Mouse (Mus musculus) left cerebral cortex, adult 2 months (tissue): ENCODE measurements at regions not wholly inside any gene's neighbourhood (a gene's known extent, or its start where the extent isn't known, plus 50 kb on each side); places are given as distances from the start of the nearest gene placed in this dataset.

Source experiments
- DNase-seq, 2 experiments: peaks; one replicate each; pipeline ENCODE4 v3.0.0; 2021 to 2022; ENCODE audit warnings: low spot score in 2 of 2, mixed read lengths in 1 of 2; ENCODE audit errors: extremely low spot score in 1 of 2
- H3K27ac ChIP-seq: fragments of 200-600 bp; 2 replicates; pipeline ENCODE4 v1.8.1; 2022
- H3K4me3 ChIP-seq: fragments of 200-600 bp; 2 replicates; pipeline ENCODE4 v1.8.1; 2022
- CTCF ChIP-seq: fragments of 200-600 bp; IDR thresholded peaks from 2 replicates; pipeline ENCODE4 v1.8.1; 2022; ENCODE audit warnings: antibody characterized with exemption, mild to moderate bottlenecking, moderate library complexity
- intact Hi-C: fragments of 180-260 bp; cut with DNase I; formaldehyde crosslinking; loops from one replicate; pipeline ENCODE4 v1.15.1; 2025

DNA sequence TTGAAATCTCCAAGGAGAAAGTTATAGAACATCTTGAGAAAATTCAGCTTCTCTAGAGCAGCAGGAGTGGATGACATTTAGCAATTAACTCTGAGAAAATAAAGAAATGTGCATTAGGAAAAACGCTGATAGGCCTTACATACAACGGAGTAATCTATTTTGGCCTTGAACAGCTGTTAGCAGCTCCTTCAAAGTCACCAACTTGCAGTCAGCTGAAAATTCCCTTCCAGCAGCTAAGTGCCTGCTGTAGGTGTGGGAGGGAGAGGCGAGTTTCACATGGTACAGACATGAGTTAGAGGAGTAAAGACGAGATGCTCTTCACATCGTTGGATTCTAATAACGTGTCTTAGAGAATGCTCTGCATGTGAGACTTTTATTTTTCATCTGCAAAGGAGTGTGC is 290.8 kb downstream of the Rpl36a-ps1 start:
- intact Hi-C loops, result no loop called here
- no peak for TF ChIP-seq CTCF
- H3K27ac ChIP-seq, result no peak overlapping the region
- no peak overlapping the region for H3K4me3 ChIP-seq
- peak in 1 of 2 experiments; percentile 11 for DNase-seq

DNA sequence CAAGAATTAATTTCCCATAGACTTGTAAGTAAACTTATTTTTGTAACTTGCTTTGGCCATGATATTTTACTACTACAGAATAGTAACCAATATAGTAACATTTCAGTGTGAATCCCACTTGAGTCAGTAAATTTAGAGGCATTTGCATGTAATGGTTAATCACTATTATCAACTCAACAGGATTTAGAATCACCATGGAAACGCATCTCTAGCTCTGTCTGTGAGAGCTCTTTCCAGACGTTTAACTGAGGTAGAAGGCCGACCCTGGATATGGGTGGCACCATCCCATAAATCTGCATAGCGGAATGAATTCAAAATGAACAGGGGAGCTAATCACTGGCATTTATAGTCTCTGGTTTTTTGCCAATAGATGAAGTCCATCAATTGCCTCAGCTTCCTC is 337.6 kb downstream of the Rpl36a-ps1 start:
- no peak for TF ChIP-seq CTCF
- intact Hi-C loops, result no loop called here
- Histone ChIP-seq H3K27ac (no peak overlapping the region), H3K4me3 (no peak overlapping the region)
- no peak for DNase-seq

GRCm38 (mm10) chr14:98654191-98654809 is 339.8 kb downstream of the Rpl36a-ps1 start:
- no peak for DNase-seq

DNA sequence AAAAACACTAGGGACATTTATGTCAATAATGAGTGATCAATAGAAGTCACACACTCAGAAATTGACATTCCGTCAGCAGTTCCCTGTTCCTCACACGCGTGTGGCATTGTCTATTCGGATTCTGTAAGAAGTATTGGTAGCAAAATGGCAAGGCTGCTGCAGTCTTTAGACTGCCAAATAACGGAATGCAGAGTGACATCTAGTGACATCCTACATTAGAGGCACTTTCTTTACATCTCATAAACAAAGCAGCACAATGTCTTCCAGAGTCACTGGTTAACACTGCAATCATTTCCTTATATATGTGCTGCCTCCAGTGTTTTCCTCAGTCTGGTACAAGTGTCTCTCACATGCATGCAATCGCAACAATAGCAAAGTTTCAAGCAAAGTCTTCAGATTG is 342.9 kb downstream of the Rpl36a-ps1 start:
- no peak for TF ChIP-seq CTCF
- intact Hi-C loops, result no loop called here
- H3K4me3 ChIP-seq, result no peak overlapping the region
- no peak overlapping the region for H3K27ac ChIP-seq
- no peak for DNase-seq

More at GRCm38 (mm10) chr14:98654191-98654809, 339.8 kb downstream of the Rpl36a-ps1 start:
- intact Hi-C loops, result no loop called here
- Histone ChIP-seq H3K4me3 (no peak overlapping the region), H3K27ac (no peak overlapping the region)
- no peak for TF ChIP-seq CTCF

GRCm38 (mm10) chr14:98650520-98650919 is 343.6 kb downstream of the Rpl36a-ps1 start:
- Histone ChIP-seq H3K27ac (no peak overlapping the region), H3K4me3 (no peak overlapping the region)
- intact Hi-C loops, result no loop called here
- no peak for DNase-seq
- no peak for TF ChIP-seq CTCF

DNA sequence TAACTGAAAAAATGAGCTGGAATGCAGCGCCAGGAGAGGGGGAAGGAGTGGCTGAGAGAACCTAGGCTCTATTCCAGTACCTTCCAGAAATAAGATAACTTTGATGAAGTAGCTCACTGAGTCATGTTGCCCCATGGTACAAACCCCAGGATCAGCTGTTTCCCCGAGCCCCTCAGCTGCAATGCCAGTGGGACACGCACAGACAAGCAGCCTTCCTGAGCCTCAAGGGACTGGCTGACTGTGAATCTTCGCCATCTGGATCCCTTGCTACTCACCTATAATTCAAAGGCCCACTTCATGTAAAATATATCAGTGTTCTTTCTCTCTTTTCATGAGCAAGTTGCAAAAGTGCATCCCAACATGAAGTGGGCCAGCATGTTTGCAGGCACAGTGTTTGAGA is 346.5 kb downstream of the Rpl36a-ps1 start:
- TF ChIP-seq CTCF, result no peak
- intact Hi-C loops, result no loop called here
- no peak overlapping the region for H3K4me3 ChIP-seq
- H3K27ac ChIP-seq, result no peak overlapping the region
- DNase-seq, result no peak

GRCm38 (mm10) chr14:98643756-98644155 is 350.4 kb downstream of the Rpl36a-ps1 start:
- no peak for TF ChIP-seq CTCF
- intact Hi-C loops, result no loop called here
- no peak overlapping the region for H3K4me3 ChIP-seq
- no peak for DNase-seq
- H3K27ac ChIP-seq, result no peak overlapping the region

- intact Hi-C loops, result no loop called here
- H3K27ac ChIP-seq, result no peak overlapping the region
- no peak for TF ChIP-seq CTCF
- no peak overlapping the region for H3K4me3 ChIP-seq
- DNase-seq, result no peak
Measured at GRCm38 (mm10) chr14:98642661-98643331, 351.3 kb downstream of the Rpl36a-ps1 start.

DNA sequence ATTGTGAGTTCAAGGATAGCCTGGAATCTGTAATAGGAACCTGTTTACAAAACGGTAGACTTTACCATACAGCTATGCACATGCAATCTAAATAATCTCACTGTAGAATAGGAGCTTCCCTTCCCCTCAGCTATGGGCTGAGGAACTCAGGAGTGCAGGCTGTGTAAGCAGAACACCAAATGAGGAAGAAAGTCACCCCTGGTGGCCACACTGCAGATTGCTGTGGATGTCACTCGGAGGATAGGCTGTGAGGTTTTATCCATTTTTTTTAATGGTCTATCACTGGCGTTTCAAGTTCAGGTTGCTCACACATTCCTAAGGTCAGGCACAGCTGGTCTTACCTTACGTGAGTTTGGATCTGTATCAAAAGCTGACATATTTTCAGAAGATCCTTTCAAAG is 365.1 kb downstream of the Rpl36a-ps1 start:
- no peak overlapping the region for H3K27ac ChIP-seq
- intact Hi-C loops, result no loop called here
- H3K4me3 ChIP-seq, result no peak overlapping the region
- DNase-seq, result no peak
- TF ChIP-seq CTCF, result no peak; the same call in 1 of the 2 replicates

GRCm38 (mm10) chr14:98626476-98626875 is 367.6 kb downstream of the Rpl36a-ps1 start:
- TF ChIP-seq CTCF, result no peak
- Histone ChIP-seq H3K4me3 (no peak overlapping the region), H3K27ac (no peak overlapping the region)
- intact Hi-C loops, result no loop called here
- DNase-seq, result no peak

DNA sequence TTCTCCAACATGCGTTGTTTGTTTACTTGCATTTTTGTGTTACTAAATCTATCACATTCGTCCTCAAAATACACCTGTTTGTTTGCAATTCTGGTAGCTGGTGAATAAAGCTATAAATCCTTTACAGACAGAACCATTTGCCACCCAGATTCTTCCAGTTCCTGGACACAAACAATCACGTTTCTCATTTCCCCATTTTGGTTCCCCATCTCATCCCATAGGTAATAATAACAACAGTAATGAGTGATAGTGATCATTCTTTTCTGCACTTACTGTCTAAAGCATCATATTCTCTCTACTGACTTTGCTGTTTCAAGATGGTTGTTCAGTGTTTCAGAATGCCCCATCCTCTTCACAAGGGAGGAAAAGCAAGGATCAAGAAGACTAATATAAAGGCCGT is 368.3 kb downstream of the Rpl36a-ps1 start:
- H3K27ac ChIP-seq, result no peak overlapping the region
- no peak for DNase-seq
- intact Hi-C loops, result no loop called here
- no peak for TF ChIP-seq CTCF
- no peak overlapping the region for H3K4me3 ChIP-seq

DNA sequence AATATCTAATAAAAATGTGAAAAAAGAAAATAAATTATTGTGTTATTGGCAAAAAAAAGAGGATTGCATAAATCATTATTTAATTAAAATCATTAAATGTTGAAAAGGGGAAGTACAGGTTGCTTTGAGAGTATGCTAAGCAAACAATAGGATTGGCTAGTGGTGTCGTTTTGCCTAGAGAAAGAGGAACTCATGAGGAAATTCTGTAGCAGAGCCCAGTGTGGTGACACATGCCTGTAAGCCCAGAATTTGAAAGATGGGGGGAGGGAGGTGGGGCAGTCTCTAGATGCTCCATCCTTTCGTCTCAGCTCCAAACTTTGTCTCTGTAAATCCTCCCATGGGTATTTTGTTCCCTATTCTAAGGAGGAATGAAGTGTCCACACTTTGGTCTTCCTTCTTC is 388.3 kb downstream of the Rpl36a-ps1 start:
- Histone ChIP-seq H3K27ac (no peak overlapping the region), H3K4me3 (no peak overlapping the region)
- no peak for TF ChIP-seq CTCF
- DNase-seq, result no peak
- intact Hi-C loops, result no loop called here

DNA sequence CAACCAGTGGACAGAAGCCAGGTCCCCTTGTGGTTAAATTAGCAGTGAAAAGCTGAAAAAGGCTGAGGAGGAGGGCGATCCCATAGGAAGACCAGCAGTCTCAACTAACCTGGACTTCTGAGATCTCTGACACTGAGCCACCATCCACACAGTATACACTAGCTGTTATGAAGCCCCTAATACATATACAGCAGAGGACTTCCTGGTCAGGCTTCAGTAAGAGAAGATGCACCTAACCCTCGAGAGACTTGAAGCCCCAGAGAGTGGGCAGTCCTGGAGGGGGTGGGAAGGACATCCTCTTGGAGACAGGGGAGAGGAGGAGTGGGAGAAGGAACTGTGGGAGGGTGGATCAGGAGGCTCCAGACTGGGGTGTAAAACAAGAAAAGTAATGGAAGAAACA is 397.9 kb downstream of the Rpl36a-ps1 start:
- intact Hi-C loops, result no loop called here
- no peak for TF ChIP-seq CTCF
- no peak overlapping the region for H3K27ac ChIP-seq
- H3K4me3 ChIP-seq, result no peak overlapping the region
- DNase-seq, result no peak
